Mouse (Mus musculus) intestine, postnatal 0 days (tissue): Measurements from ENCODE around the gene Psd. TPM values are rescaled to one million over a fixed set of nuclear protein-coding genes. Genes with fewer than 3 reads are reported as not detected.

Experiments
- ATAC-seq: fragments of 200-750 bp; cut with Nextera tagmentation; 2 replicates; pipeline ENCODE4 v1.8.0; 2017; ENCODE audit warnings: mild to moderate bottlenecking, moderate TSS enrichment, moderate library complexity
- H3K27ac ChIP-seq: fragments of 300-500 bp; sonication (generic); 2 replicates; pipeline ENCODE4 v1.5.1; 2014; ENCODE audit warnings: mild to moderate bottlenecking, low read depth, low read length, moderate library complexity
- H3K27me3 ChIP-seq: fragments of 300-500 bp; sonication (generic); replicated peaks from 2 replicates; pipeline ENCODE4 v1.6.1; 2014; ENCODE audit warnings: low read length, mixed read lengths; ENCODE audit not compliant: control insufficient read depth, insufficient read depth
- H3K36me3 ChIP-seq: fragments of 300-500 bp; sonication (generic); 2 replicates; pipeline ENCODE4 v1.6.1; 2014; ENCODE audit warnings: mild to moderate bottlenecking, moderate library complexity; ENCODE audit not compliant: control insufficient read depth, insufficient read depth
- H3K4me1 ChIP-seq: fragments of 300-500 bp; sonication (generic); replicated peaks from 2 replicates; pipeline ENCODE4 v1.6.1; 2014; ENCODE audit warnings: antibody characterized with exemption, low read length, mixed read lengths; ENCODE audit not compliant: control insufficient read depth, insufficient read depth
- H3K4me2 ChIP-seq: fragments of 300-500 bp; sonication (generic); replicated peaks from 2 replicates; pipeline ENCODE4 v1.6.1; 2014; ENCODE audit warnings: low read depth, mild to moderate bottlenecking, moderate library complexity
- H3K4me3 ChIP-seq: fragments of 300-500 bp; sonication (generic); 2 replicates; pipeline ENCODE4 v1.5.1; 2014; ENCODE audit warnings: low read depth, low read length
- H3K9ac ChIP-seq: fragments of 300-500 bp; sonication (generic); 2 replicates; pipeline ENCODE4 v1.6.1; 2014; ENCODE audit warnings: mild to moderate bottlenecking, low read depth, low read length
- H3K9me3 ChIP-seq: fragments of 300-500 bp; sonication (generic); 2 replicates; pipeline ENCODE4 v1.6.1; 2016; ENCODE audit warnings: mixed run types; ENCODE audit not compliant: control insufficient read depth
- CTCF ChIP-seq: sonication (generic); IDR thresholded peaks from 2 replicates; pipeline ENCODE4 v1.5.1; 2016; ENCODE audit warnings: low read depth, mild to moderate bottlenecking, control low read depth, antibody characterized with exemption, moderate library complexity
- WGBS: fragments of 180-500 bp; shearing (Covaris S2); extraction: QIAGEN DNeasy Blood & Tissue Kit; methylation state at CpG from one replicate; pipeline ENCODE4 v1.1.7; 2014; 5-methylcytosine and 5-hydroxymethylcytosine counted together
- microRNA counts: library from miRNA; unstranded; fragments of <30 nt; microRNA quantifications from one replicate; lab custom pipeline; 2016
- microRNA-seq: library from miRNA; unstranded; fragments of <30 nt; microRNA quantifications from one replicate; pipeline ENCODE4, GENCODE M21; 2016
- polyA plus RNA-seq: library from polyadenylated mRNA; unstranded; fragments of >200 nt; fragmentation: Nextera tagmentation; extraction: Ambion mirVana; gene quantifications from 2 replicates; pipeline ENCODE4 v1.2.1, GENCODE M21; 2015

Psd gene
- polyA plus RNA-seq, 1 experiment from 2014 or later, result 30.1 TPM

DNA sequence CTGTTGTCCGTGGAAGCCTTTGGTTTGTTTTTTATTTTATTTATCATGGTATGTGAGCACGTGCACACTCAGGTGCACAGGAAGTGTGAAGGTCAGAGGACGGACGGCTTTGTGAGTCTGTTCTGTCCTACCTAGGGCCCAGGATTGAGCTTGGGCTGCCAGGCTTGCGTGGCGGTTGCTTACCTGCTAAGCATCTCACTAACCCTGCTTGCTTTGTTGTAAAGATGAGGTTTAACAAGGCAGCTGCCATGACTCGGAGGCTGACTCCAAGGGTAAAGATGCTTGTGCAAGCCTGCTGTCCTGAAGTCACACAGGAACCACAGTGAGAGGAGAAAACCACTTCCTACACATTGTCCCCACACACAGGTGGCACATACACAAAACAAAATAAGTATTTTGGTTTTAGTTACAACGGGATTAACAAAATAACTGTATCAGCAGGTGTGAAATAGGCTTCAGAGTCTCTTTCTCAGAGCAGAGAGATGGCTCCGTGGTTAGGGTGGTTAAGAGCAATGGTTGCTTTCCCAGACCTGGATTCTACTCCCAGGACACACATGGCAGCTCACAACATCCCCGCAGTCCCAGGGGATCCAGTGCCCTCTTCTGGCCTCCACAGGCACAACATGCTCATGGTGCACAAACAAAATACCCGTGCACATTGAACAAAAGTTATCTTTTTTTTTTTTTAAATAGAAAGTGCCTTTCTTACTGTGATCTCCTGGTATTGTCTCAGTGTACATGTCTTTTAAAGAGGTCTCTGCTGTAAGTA, 44.7 kb downstream of the Psd start:
- H3K4me3 ChIP-seq, result no peak overlapping the region
- no peaks in the 10 kb centered on the region for H3K27me3 ChIP-seq
- no peak overlapping the region for H3K4me2 ChIP-seq
- H3K27ac ChIP-seq, result no peak overlapping the region
- 94% methylated on average over 11 of the region's 11 CpGs for WGBS
- H3K36me3 ChIP-seq, result peaks cover 90% of the 10 kb centered on the region
- ATAC-seq, result no peak
- H3K4me1 ChIP-seq, result no peaks in the 10 kb centered on the region
- TF ChIP-seq CTCF, result peak; percentile 40
- H3K9me3 ChIP-seq, result no peaks in the 10 kb centered on the region
- H3K9ac ChIP-seq, result no peak overlapping the region

DNA sequence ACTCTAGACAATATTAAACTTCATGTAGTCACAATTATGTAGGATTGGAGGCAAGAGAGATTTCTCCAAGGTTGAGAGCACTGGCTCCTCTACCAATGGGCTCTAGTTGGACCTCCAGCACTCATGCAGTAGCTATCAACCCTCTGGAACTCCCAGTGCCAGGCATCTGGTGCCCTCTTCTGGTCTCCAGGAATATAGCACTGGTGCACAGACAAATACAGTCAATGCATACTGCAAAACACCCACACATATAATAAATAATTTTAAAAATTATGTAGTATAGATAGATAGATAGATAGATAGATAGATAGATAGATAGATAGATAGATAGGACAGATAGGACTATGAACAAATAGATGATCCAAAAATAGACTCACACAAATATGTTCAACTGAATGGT, 51.6 kb downstream of the Psd start:
- Histone ChIP-seq H3K4me1 (no peaks in the 10 kb centered on the region), H3K4me3 (no peak overlapping the region), H3K9me3 (no peaks in the 10 kb centered on the region), H3K36me3 (peaks cover 76% of the 10 kb centered on the region), H3K4me2 (no peak overlapping the region), H3K27me3 (no peaks in the 10 kb centered on the region), H3K9ac (no peak overlapping the region), H3K27ac (no peak overlapping the region)
- ATAC-seq, result no peak
- peak; percentile 66 for TF ChIP-seq CTCF

DNA sequence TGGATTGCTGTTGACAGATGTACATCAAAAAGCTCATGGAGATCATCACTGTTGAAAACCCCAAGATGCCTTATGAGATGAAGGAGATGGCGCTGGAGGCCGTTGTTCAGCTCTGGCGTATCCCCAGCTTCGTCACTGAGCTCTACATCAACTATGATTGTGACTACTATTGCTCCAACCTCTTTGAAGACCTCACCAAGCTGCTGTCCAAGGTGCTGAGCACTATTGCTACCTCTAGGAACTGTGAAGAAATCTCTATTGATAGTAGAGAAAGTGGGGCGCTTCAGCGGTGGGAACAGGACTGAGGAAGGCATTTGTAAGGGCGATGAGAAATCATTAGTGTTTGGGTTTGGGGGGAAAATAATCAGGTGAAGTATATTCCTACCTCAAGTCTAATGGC, 62.2 kb downstream of the Psd start:
- no peaks in the 10 kb centered on the region for H3K4me1 ChIP-seq
- TF ChIP-seq CTCF, result no peak
- no peaks in the 10 kb centered on the region for H3K27me3 ChIP-seq
- no peak overlapping the region for H3K27ac ChIP-seq
- no peak overlapping the region for H3K9ac ChIP-seq
- H3K4me2 ChIP-seq, result no peak overlapping the region
- H3K4me3 ChIP-seq, result no peak overlapping the region
- no peaks in the 10 kb centered on the region for H3K9me3 ChIP-seq
- no peak for ATAC-seq
- 91% methylated on average over 7 of the region's 7 CpGs for WGBS
- H3K36me3 ChIP-seq, result peaks cover 97% of the 10 kb centered on the region

MicroRNAs within 50 kb of the gene (microRNA counts, 519-probe panel; counts per million panel counts)
- microRNA mmu-miR-146b (lab: Ali Mortazavi, UCI), result 3,483 counts per million, percentile 43 among the panel's probes with 10 or more counts

Small RNA genes lying within 50 kb of the gene (microRNA-seq; reads per million reads assigned to microRNA genes)
- not detected for gene Mir146b

Other genes starting within 250 kb of the Psd start
- gene Elovl3, start 195.3 kb downstream of the Psd start, polyA plus RNA-seq, result not detected in 2 replicates
- not detected in 2 replicates for gene Pitx3, start 178.8 kb downstream of the Psd start, polyA plus RNA-seq
- gene Gbf1, start 174.6 kb downstream of the Psd start, polyA plus RNA-seq, result 28.0 and 32.1 TPM in 2 replicates
- gene Nfkb2, start 22.8 kb downstream of the Psd start, polyA plus RNA-seq, result 6.1 and 6.7 TPM in 2 replicates
- 22.0 and 25.3 TPM in 2 replicates for gene Fbxl15, start 1.0 kb upstream of the Psd start, polyA plus RNA-seq
- gene Cuedc2, start 11.5 kb upstream of the Psd start, polyA plus RNA-seq, result 78.8 and 80.0 TPM in 2 replicates
- gene Mfsd13a, start 14.0 kb upstream of the Psd start, polyA plus RNA-seq, result 11.8 and 12.7 TPM in 2 replicates
- 1.1 and 1.3 TPM in 2 replicates for gene 2310034G01Rik, start 23.1 kb upstream of the Psd start, polyA plus RNA-seq
- gene Actr1a, start 68.6 kb upstream of the Psd start, polyA plus RNA-seq, result 100 and 103 TPM in 2 replicates
- 9.0 and 9.5 TPM in 2 replicates for gene Sufu, start 69.7 kb upstream of the Psd start, polyA plus RNA-seq
- gene Trim8, start 174.5 kb upstream of the Psd start, polyA plus RNA-seq, result 16.7 and 17.1 TPM in 2 replicates
- 21.1 and 25.6 TPM in 2 replicates for gene Arl3, start 246.0 kb upstream of the Psd start, polyA plus RNA-seq
- gene Sfxn2, start 246.2 kb upstream of the Psd start, polyA plus RNA-seq, result 5.2 and 6.2 TPM in 2 replicates